ENCODE assay signal across 9 mouse cellular contexts in the genomic region with DNA sequence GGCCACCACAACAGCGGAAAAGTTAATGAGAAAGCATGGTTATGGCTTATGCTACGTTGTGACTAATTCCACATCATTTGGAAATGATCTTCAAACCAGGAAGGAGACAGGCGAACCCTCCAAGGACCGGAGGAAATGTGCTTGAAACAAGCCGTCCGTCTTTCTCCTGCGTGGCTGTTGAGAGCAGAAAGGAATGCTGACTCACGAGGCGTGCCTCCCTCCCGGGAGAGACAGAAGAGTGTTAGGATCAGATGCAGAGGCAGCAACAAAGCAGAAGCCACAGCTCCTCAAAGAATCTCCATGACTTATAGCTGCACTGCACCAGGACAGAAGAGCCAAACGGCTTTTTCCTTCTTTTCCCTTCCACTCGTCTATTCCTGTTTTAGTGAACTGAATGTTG.
DNase-seq lines count a peak whose midpoint lies in the region; ATAC-seq lines count a peak whose summit lies in the region.
"Had no signal": no experiment of that assay in that cellular context is flagged by ENCODE, and none has a peak within 500 bp of the region (broad histone marks: within the 10 kb centered on the region; RNA-seq: fewer than 3 reads in every experiment).

No protein-coding gene starts in this region.

- H3K27ac ChIP-seq in liver, embryonic 11.5 days (ENCODE audit: low read depth, low read length), result no peak overlapping the region
- H3K27ac ChIP-seq: macrophage had no signal

- 0 out of 2 replicates have a peak, but pooled peaks cover 4% of the 10 kb centered on the region for H3K4me1 ChIP-seq in liver, embryonic 11.5 days (replicated peaks; ENCODE audit: control insufficient read depth, insufficient read depth, low read length)

- peak; percentile 60 for DNase-seq in liver
- DNase-seq in liver, embryonic 11.5 days (ENCODE audit: low spot score), result no peak
- peak; percentile 73 for DNase-seq in adrenal gland, postnatal 14 days
- DNase-seq in gastrocnemius, postnatal 36 days, result peak; percentile 32 to 45
- DNase-seq in kidney, postnatal 36 days, result peak; percentile 37
- DNase-seq in retina, embryonic 14.5 days (ENCODE audit: low spot score), result peak; percentile 34
- no peak for DNase-seq in layer of hippocampus, postnatal 10 days (ENCODE audit: low spot score in 2 of 2)
- DNase-seq in cerebellum, postnatal 4 days (ENCODE audit: low spot score in 2 of 2), result no peak

- 26% methylated on average over 12 of the region's 12 CpGs for WGBS in liver, embryonic 11.5 days

- H3K36me3 ChIP-seq in liver, embryonic 11.5 days (ENCODE audit: control insufficient read depth, insufficient read depth, low read length), result no peaks in the 10 kb centered on the region

- no peak overlapping the region for H3K4me3 ChIP-seq in liver, embryonic 11.5 days (ENCODE audit: low read depth, low read length)

- ATAC-seq in liver, embryonic 11.5 days (replicated peaks; ENCODE audit: low FRiP score), result no peak

- no peak overlapping the region for H3K9ac ChIP-seq in liver, embryonic 11.5 days (ENCODE audit: low read depth, low read length)

- intact Hi-C loops in gastrocnemius, postnatal 36 days (cut with DNase I), result no loop called here

- H3K4me2 ChIP-seq in liver, embryonic 11.5 days, result no peak overlapping the region; the same call in 1 of the 2 replicates

- no peaks in the 10 kb centered on the region for H3K9me3 ChIP-seq in liver, embryonic 11.5 days (ENCODE audit: control insufficient read depth, low read length)

- no peaks in the 10 kb centered on the region for H3K27me3 ChIP-seq in liver, embryonic 11.5 days (replicated peaks; ENCODE audit: control insufficient read depth, insufficient read depth, low read length)

Comparison
In these comparisons a context has a peak if more than half of its experiments do, and no peak if none do; other contexts are left out.
1. DNase-seq: peak in liver (single experiment), adrenal gland, postnatal 14 days (single experiment), gastrocnemius, postnatal 36 days (2 of 2), kidney, postnatal 36 days (2 of 2) and retina, embryonic 14.5 days (single experiment); none in liver, embryonic 11.5 days (single experiment), layer of hippocampus, postnatal 10 days (0 of 2) and cerebellum, postnatal 4 days (0 of 2).